Mouse (Mus musculus): Measurements from ENCODE around the gene Fam3b. TPM values are rescaled to one million over a fixed set of nuclear protein-coding genes. Genes with fewer than 3 reads are reported as not detected.

Gene Fam3b
- polyA plus RNA-seq, 1 experiment from 2014 or later: not detected

DNA sequence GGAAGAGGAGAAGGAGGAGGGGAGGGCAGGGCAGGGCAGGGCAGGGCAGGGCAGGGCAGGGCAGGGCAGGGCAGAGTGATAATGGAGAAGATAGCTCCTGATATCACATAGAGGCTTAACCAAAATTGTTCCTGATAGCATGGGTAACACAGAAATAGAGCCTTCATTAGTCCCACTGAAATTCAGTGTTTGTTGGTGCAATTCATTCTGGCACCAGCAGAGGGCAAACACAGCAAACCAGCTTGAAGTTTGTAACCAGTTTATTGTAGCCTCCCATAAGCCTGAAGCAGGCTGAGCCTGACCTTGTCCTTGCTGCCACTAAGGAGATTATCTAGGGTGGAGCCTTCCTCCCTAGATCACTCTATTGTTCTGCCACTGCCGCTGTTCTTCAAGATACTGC lies 8.4 kb upstream of the Fam3b start:
- WGBS: 30% methylated on average over 1 of the region's 1 CpGs
- H3K9ac ChIP-seq (replicated peaks; ENCODE audit: low read depth, low read length): no peak overlapping the region
- no peak; the same call in 1 of the 2 replicates for ATAC-seq (ENCODE audit: low read depth)

DNA sequence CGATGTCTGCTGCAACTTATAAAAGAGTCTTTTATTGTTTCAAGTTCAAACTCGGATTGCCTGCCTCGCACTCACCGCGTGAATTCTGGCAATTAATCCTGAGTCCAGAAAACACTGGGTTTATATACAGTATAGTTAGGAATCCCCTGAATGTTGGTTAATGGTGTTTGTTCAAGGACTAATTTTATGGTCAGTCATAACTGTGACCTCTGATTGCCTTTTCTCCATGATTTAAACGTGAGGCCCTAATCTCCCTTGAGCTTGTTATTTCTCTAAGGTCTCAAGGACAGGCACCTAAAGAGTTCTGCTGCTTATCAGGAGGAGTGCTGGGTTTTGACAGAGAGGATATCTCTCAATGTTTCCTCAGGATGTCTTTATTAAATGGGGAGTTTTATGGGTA lies 7.4 kb upstream of the Fam3b start:
- 83% methylated on average over 6 of the region's 6 CpGs for WGBS
- Histone ChIP-seq H3K36me3 (ENCODE audit: control insufficient read depth, insufficient read depth, low read length) (no peaks in the 10 kb centered on the region), H3K4me3 (ENCODE audit: low read depth, low read length) (no peak overlapping the region), H3K27ac (ENCODE audit: low read depth, low read length) (no peak overlapping the region), H3K4me1 (ENCODE audit: control insufficient read depth, insufficient read depth, low read length) (no peaks in the 10 kb centered on the region), H3K9ac (replicated peaks; ENCODE audit: low read depth, low read length) (no peak overlapping the region), H3K27me3 (ENCODE audit: control insufficient read depth, insufficient read depth, low read length) (no peaks in the 10 kb centered on the region), H3K4me2 (ENCODE audit: low read depth, low read length) (no peak overlapping the region), H3K9me3 (ENCODE audit: control insufficient read depth, low read length) (no peaks in the 10 kb centered on the region)
- ATAC-seq (ENCODE audit: low read depth): no peak

More for the DNA sequence above, 8.4 kb upstream of the Fam3b start:
- Histone ChIP-seq H3K27me3 (ENCODE audit: control insufficient read depth, insufficient read depth, low read length) (no peaks in the 10 kb centered on the region), H3K4me1 (ENCODE audit: control insufficient read depth, insufficient read depth, low read length) (no peaks in the 10 kb centered on the region), H3K4me3 (ENCODE audit: low read depth, low read length) (no peak overlapping the region), H3K36me3 (ENCODE audit: control insufficient read depth, insufficient read depth, low read length) (no peaks in the 10 kb centered on the region), H3K9me3 (ENCODE audit: control insufficient read depth, low read length) (no peaks in the 10 kb centered on the region), H3K27ac (ENCODE audit: low read depth, low read length) (no peak overlapping the region), H3K4me2 (ENCODE audit: low read depth, low read length) (no peak overlapping the region)

- no peaks in the 10 kb centered on the region for H3K4me1 ChIP-seq (ENCODE audit: control insufficient read depth, insufficient read depth, low read length)
- H3K9ac ChIP-seq (replicated peaks; ENCODE audit: low read depth, low read length): no peak overlapping the region
- no peaks in the 10 kb centered on the region for H3K27me3 ChIP-seq (ENCODE audit: control insufficient read depth, insufficient read depth, low read length)
- WGBS: 84% methylated on average over 3 of the region's 3 CpGs
- no peak overlapping the region for H3K27ac ChIP-seq (ENCODE audit: low read depth, low read length)
- H3K4me2 ChIP-seq (ENCODE audit: low read depth, low read length): no peak overlapping the region
- no peaks in the 10 kb centered on the region for H3K9me3 ChIP-seq (ENCODE audit: control insufficient read depth, low read length)
- ATAC-seq (ENCODE audit: low read depth): no peak
- no peak overlapping the region for H3K4me3 ChIP-seq (ENCODE audit: low read depth, low read length)
- H3K36me3 ChIP-seq (ENCODE audit: control insufficient read depth, insufficient read depth, low read length): no peaks in the 10 kb centered on the region
Observed at GRCm38 (mm10) chr16:97516341-97516740, 1.7 kb upstream of the Fam3b start.

DNA sequence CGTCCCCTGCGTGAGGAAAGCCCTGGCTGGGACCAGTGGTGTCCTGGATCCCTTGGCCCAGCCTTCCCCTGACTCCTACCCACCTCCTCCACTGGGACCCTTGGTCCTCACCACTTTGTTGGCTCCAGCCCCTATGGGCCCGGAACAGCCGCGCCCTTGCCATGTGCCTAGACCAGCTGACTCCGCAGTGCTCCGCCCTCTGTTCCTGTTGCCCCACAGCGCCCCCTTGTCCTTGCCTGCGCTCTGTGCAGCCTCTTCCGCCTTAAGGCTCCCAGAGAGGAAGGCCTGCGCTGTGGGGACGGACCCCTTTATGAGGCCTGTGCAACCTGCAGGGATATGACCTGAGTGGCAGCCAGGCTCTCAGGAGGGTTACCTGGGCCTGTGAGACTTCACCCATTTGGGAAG lies 2.3 kb downstream of the Fam3b start:
- Histone ChIP-seq H3K9me3 (ENCODE audit: control insufficient read depth, low read length) (no peaks in the 10 kb centered on the region), H3K4me3 (ENCODE audit: low read depth, low read length) (no peak overlapping the region), H3K27ac (ENCODE audit: low read depth, low read length) (no peak overlapping the region), H3K4me2 (ENCODE audit: low read depth, low read length) (no peak overlapping the region), H3K4me1 (ENCODE audit: control insufficient read depth, insufficient read depth, low read length) (no peaks in the 10 kb centered on the region), H3K36me3 (ENCODE audit: control insufficient read depth, insufficient read depth, low read length) (no peaks in the 10 kb centered on the region), H3K27me3 (ENCODE audit: control insufficient read depth, insufficient read depth, low read length) (no peaks in the 10 kb centered on the region), H3K9ac (replicated peaks; ENCODE audit: low read depth, low read length) (no peak overlapping the region)
- no peak for ATAC-seq (ENCODE audit: low read depth)
- WGBS: 85% methylated on average over 12 of the region's 12 CpGs

DNA sequence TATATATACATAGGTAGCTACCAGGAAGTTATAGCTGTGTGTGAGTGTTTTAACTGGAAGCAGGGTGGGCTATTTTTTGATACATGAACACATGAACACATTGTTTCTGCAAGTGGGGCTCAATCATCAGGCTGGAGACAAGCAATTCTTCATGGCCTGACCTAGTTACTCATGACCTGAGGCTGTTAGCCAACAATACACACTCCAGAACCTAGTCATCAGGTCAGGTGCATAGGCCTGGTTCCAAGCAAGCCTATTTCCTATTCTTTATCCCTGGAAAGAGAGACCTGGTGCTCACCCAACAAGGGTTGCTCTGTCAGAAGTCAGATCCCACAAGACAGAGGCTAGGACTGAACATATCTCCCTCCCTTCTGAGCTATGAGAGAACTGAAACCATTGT lies 3.1 kb downstream of the Fam3b start:
- Histone ChIP-seq H3K4me2 (ENCODE audit: low read depth, low read length) (no peak overlapping the region), H3K9ac (replicated peaks; ENCODE audit: low read depth, low read length) (no peak overlapping the region), H3K27me3 (ENCODE audit: control insufficient read depth, insufficient read depth, low read length) (no peaks in the 10 kb centered on the region), H3K9me3 (ENCODE audit: control insufficient read depth, low read length) (no peaks in the 10 kb centered on the region), H3K27ac (ENCODE audit: low read depth, low read length) (no peak overlapping the region), H3K36me3 (ENCODE audit: control insufficient read depth, insufficient read depth, low read length) (no peaks in the 10 kb centered on the region), H3K4me1 (ENCODE audit: control insufficient read depth, insufficient read depth, low read length) (no peaks in the 10 kb centered on the region), H3K4me3 (ENCODE audit: low read depth, low read length) (no peak overlapping the region)
- ATAC-seq (ENCODE audit: low read depth): no peak

DNA sequence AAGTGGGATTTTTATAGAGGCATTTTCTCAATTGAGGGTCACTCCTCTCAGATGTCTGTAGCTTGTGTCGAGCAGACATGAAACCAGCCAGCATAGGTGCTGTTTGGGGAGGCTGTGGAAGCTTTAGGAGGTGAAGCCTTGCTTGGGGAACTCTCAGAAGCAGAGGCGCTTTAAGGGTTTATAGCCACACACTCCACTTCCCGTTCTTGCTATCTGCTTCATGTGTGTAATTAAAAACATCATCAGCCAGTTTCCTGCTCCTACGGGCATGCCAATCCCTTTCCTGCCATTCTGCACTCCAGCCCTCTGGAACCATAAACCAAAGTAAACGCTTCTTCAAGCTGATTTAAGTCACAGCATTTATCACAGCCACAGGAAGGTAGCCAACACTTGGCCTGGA lies 3.8 kb downstream of the Fam3b start:
- no peaks in the 10 kb centered on the region for H3K36me3 ChIP-seq (ENCODE audit: control insufficient read depth, insufficient read depth, low read length)
- H3K4me1 ChIP-seq (ENCODE audit: control insufficient read depth, insufficient read depth, low read length): no peaks in the 10 kb centered on the region
- no peak for ATAC-seq (ENCODE audit: low read depth)
- no peak overlapping the region for H3K4me3 ChIP-seq (ENCODE audit: low read depth, low read length)
- H3K9me3 ChIP-seq (ENCODE audit: control insufficient read depth, low read length): no peaks in the 10 kb centered on the region
- no peaks in the 10 kb centered on the region for H3K27me3 ChIP-seq (ENCODE audit: control insufficient read depth, insufficient read depth, low read length)
- no peak overlapping the region for H3K4me2 ChIP-seq (ENCODE audit: low read depth, low read length)
- 43% methylated on average over 5 of the region's 5 CpGs for WGBS
- no peak overlapping the region for H3K9ac ChIP-seq (replicated peaks; ENCODE audit: low read depth, low read length)
- no peak overlapping the region for H3K27ac ChIP-seq (ENCODE audit: low read depth, low read length)

DNA sequence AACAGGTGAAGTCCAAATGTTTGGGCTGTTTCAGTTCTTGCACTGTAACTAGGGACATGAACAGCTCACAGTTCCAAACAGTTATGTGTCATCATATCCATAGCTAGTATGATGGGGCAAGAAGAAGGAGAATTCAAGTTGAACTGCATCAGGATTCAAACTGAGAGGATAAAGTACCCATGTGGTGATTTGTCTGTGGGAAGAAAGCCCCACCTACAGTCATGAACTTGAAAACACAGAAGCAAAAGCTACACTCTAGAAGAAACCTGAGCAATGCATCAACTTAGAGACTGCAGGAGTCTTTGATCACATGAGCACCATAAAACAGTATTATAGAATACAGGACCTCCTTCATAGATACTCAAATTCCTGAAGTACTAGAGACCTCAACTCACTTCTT lies 6.8 kb downstream of the Fam3b start:
- no peaks in the 10 kb centered on the region for H3K27me3 ChIP-seq (ENCODE audit: control insufficient read depth, insufficient read depth, low read length)
- no peak overlapping the region for H3K9ac ChIP-seq (replicated peaks; ENCODE audit: low read depth, low read length)
- no peak overlapping the region for H3K4me3 ChIP-seq (ENCODE audit: low read depth, low read length)
- H3K36me3 ChIP-seq (ENCODE audit: control insufficient read depth, insufficient read depth, low read length): no peaks in the 10 kb centered on the region
- no peak for ATAC-seq (ENCODE audit: low read depth)
- no peaks in the 10 kb centered on the region for H3K4me1 ChIP-seq (ENCODE audit: control insufficient read depth, insufficient read depth, low read length)
- no peak overlapping the region for H3K27ac ChIP-seq (ENCODE audit: low read depth, low read length)
- H3K4me2 ChIP-seq (ENCODE audit: low read depth, low read length): no peak overlapping the region
- no peaks in the 10 kb centered on the region for H3K9me3 ChIP-seq (ENCODE audit: control insufficient read depth, low read length)

GRCm38 (mm10) chr16:97504793-97505192 lies 9.8 kb downstream of the Fam3b start:
- WGBS: 90% methylated on average over 3 of the region's 3 CpGs
- Histone ChIP-seq H3K9me3 (ENCODE audit: control insufficient read depth, low read length) (no peaks in the 10 kb centered on the region), H3K4me3 (ENCODE audit: low read depth, low read length) (no peak overlapping the region), H3K4me2 (ENCODE audit: low read depth, low read length) (no peak overlapping the region), H3K9ac (replicated peaks; ENCODE audit: low read depth, low read length) (no peak overlapping the region), H3K4me1 (ENCODE audit: control insufficient read depth, insufficient read depth, low read length) (no peaks in the 10 kb centered on the region), H3K36me3 (ENCODE audit: control insufficient read depth, insufficient read depth, low read length) (no peaks in the 10 kb centered on the region), H3K27me3 (ENCODE audit: control insufficient read depth, insufficient read depth, low read length) (no peaks in the 10 kb centered on the region), H3K27ac (ENCODE audit: low read depth, low read length) (no peak overlapping the region)
- ATAC-seq (ENCODE audit: low read depth): no peak

- WGBS: 83% methylated on average over 3 of the region's 3 CpGs
- no peak overlapping the region for H3K9ac ChIP-seq (replicated peaks; ENCODE audit: low read depth, low read length)
- no peak overlapping the region for H3K27ac ChIP-seq (ENCODE audit: low read depth, low read length)
- ATAC-seq (ENCODE audit: low read depth): no peak
- no peak overlapping the region for H3K4me3 ChIP-seq (ENCODE audit: low read depth, low read length)
- H3K36me3 ChIP-seq (ENCODE audit: control insufficient read depth, insufficient read depth, low read length): no peaks in the 10 kb centered on the region
- H3K4me1 ChIP-seq (ENCODE audit: control insufficient read depth, insufficient read depth, low read length): no peaks in the 10 kb centered on the region
- no peaks in the 10 kb centered on the region for H3K9me3 ChIP-seq (ENCODE audit: control insufficient read depth, low read length)
- no peaks in the 10 kb centered on the region for H3K27me3 ChIP-seq (ENCODE audit: control insufficient read depth, insufficient read depth, low read length)
- no peak overlapping the region for H3K4me2 ChIP-seq (ENCODE audit: low read depth, low read length)
Observed at GRCm38 (mm10) chr16:97503849-97504248, 10.8 kb downstream of the Fam3b start.

DNA sequence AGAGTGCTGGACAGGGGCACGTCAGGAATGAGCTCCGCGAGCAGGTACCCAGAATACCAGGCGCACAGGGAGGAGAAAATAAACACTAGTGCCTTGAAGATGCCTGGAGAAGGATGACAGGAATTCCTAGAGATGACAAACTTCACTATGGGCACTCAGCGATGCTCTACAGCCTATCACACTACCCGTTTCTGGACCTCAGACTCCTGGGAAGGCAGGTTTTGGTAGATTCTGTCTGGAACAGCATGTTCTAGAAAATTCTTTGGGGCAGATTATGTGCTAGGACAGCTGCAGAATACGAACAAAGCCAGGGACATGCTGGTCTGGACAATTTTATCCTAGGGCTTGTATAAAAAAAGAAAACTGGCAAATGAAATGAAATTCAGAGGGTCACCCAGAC lies 13.7 kb downstream of the Fam3b start:
- no peaks in the 10 kb centered on the region for H3K27me3 ChIP-seq (ENCODE audit: control insufficient read depth, insufficient read depth, low read length)
- no peaks in the 10 kb centered on the region for H3K4me1 ChIP-seq (ENCODE audit: control insufficient read depth, insufficient read depth, low read length)
- H3K36me3 ChIP-seq (ENCODE audit: control insufficient read depth, insufficient read depth, low read length): no peaks in the 10 kb centered on the region
- no peak overlapping the region for H3K4me2 ChIP-seq (ENCODE audit: low read depth, low read length)
- no peaks in the 10 kb centered on the region for H3K9me3 ChIP-seq (ENCODE audit: control insufficient read depth, low read length)
- no peak overlapping the region for H3K4me3 ChIP-seq (ENCODE audit: low read depth, low read length)
- 94% methylated on average over 7 of the region's 7 CpGs for WGBS
- H3K9ac ChIP-seq (replicated peaks; ENCODE audit: low read depth, low read length): no peak overlapping the region
- no peak overlapping the region for H3K27ac ChIP-seq (ENCODE audit: low read depth, low read length)
- ATAC-seq (ENCODE audit: low read depth): no peak
